Mouse (Mus musculus): Measurements from ENCODE around the gene Scin.
"Not testable (repeated sequence)": the region's sequence is repeated elsewhere in the genome, so short reads cannot be mapped to it uniquely, and the experiment has no call there.

Scin gene

GRCm38 (mm10) chr12:40133573-40134271, at the start of gene Scin:
Gene Scin (minus strand): TSS chr12:40134228.
- DNase-seq (ENCODE audit: low spot score in 2 of 2), result no peak

GRCm38 (mm10) chr12:40177089-40177488, 43.1 kb upstream of the Scin start:
- DNase-seq (ENCODE audit: low spot score in 2 of 2), result peak in 1 of 2 experiments; percentile 18

GRCm38 (mm10) chr12:40176158-40176557, 42.1 kb upstream of the Scin start:
- DNase-seq (ENCODE audit: low spot score in 2 of 2), result no peak

DNA sequence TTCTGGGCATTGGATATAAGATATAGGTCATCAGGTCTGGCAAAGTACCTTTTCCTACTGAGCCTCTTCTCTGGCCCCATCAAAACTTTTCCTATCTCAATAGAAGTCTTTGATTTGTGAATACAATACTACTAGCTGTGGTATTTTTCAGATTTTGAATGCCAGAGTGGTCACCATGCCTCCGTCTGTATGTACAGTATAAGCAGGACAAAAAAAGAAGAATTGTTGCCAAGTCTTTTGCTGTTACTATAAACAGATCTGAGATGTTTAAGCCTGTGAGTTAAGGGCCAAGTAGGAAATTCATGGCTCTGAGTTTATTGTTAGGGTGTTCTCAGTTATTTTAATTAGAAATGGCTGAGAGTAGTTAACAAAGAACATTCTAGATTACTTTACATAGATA, 41.1 kb upstream of the Scin start:
- DNase-seq (ENCODE audit: low spot score in 2 of 2), result not testable (repeated sequence)

DNA sequence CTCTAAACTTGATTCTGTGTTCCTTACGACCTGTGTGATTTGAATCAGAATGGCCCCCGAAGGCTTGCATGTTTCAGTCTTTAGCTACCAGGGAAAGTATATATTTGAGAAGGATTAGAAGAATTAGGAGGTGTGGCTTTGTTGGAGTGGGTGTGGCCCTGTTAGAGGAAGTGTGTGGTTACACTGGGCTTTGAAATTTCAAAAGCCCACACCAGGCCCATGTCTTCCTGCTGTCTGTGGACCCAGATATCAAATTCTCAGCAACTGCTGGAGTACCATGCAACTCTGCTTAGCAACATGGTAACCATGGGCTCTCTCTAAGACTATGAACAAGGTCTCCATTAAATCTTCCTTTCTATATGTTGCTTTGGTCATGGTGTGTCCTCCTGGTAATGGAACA, 37.6 kb upstream of the Scin start:
- no peak for DNase-seq (ENCODE audit: low spot score in 2 of 2)

- no peak for DNase-seq (ENCODE audit: low spot score in 2 of 2)
Observed at GRCm38 (mm10) chr12:40169675-40170074, 35.6 kb upstream of the Scin start.

DNA sequence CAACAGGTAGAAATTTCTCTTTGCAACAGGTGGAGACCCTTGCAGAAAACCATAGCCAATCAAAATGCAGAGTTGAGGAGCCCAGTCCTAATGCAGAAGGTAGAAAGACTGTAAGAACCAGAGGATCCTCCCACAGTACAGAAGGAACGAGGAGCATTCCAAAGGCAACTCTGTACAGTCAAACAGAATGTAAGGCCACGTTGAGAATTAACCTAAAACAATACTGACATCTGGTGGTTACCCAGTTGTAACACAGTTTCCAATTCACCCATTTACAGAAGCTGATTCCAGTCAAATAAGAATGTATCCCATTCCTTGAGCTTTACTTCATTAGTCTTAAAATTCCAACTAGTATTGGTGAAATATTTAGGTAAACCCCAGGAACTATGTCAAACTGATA, 30.6 kb upstream of the Scin start:
- peak in 1 of 2 experiments; percentile 5 for DNase-seq (ENCODE audit: low spot score in 2 of 2)

DNA sequence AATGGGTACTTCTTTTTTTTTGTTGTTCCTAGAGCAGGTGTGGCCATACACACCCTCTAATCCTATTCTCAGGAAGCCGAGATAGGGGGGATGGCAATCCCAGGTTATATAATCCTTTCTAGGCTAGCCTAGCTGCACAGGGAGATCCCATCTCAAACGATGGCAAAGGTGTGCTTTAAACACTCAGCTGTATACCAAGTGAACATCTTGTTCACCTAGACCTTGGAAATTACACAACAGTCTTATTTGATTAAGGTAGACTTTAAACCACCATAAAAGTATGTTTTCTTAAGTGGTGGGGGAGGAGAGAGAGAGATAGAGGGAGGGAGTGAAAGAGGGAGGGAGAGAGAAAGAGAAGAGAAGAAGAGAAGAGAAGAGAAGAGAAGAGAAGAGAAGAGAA, 26.7 kb upstream of the Scin start:
- DNase-seq (ENCODE audit: low spot score in 2 of 2), result no peak

GRCm38 (mm10) chr12:40154188-40154587, 20.2 kb upstream of the Scin start:
- no peak for DNase-seq (ENCODE audit: low spot score in 2 of 2)

DNA sequence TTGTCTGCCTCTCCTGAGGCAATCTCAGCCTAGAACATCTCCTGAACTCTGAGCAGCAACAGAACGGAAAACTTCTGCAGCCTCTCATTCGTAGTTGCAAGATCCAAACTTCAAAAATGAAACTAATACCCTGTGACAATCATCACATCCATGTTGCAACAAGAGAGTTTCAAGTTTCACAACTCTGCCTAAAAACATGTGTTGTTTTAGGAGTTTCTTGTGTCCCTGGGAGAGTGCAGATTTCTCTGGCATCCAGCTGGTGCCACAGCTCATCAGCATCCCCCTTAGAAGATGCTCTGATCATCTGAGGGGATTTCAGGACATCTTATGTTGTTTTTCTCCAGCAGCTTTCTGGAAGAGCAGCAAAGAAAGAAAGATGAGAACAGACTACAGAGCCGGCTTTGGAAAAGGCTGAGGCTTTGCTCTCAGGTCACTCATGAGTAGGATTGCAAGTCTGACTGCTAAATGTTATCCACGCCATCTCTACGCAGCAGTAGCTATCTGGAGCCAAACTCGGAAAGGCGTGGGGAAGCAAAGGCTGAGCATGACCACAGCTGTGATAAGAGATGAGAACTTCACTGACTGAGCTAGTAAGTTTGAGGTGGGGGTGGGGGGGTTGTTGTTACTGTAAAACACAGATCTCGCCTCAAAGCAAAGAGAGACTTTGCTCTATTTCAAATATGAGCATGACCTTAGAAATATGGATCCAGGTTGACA, 18.5 kb upstream of the Scin start:
- DNase-seq (ENCODE audit: low spot score in 2 of 2), result no peak

GRCm38 (mm10) chr12:40147319-40147718, 13.3 kb upstream of the Scin start:
- DNase-seq (ENCODE audit: low spot score in 2 of 2), result no peak

DNA sequence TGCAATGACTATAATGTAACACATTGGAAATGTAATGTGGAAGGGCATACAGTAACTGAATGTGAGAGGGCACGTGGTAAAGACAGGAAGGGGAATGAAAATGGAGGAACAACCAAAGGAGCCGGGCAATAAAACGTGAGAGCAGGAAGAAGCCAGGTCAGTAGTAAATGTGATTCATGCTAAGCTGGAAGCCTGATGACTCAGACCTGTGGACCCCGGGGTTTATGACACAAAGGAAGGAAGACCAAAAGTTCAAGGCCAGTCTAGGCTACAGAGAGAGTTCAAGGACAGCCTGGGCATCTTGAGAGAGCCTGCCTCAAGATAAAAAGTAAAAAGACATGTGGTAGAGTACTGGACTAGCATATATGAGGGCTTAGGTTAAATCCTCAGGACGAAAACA, 12.5 kb upstream of the Scin start:
- no peak for DNase-seq (ENCODE audit: low spot score in 2 of 2)

DNA sequence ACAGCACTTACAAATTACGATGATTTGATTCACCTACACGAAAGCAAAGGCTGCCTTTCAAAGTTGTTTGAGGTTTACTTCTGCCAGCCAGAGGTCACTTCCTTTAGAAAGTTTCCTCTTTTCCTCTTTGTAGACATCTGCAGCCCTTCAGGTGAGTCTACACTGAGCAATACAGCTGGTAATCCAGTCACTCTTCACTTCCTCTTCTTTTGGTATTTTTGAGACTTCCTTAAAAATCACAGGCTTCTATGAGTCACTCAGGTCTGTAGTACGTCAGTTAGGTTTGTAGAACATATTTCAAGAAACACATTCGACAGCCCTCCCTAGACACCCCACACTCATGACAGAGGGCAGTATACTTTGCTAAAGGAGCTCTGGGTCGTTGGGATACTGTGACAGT, 6.7 kb upstream of the Scin start:
- DNase-seq (ENCODE audit: low spot score in 2 of 2), result no peak

DNA sequence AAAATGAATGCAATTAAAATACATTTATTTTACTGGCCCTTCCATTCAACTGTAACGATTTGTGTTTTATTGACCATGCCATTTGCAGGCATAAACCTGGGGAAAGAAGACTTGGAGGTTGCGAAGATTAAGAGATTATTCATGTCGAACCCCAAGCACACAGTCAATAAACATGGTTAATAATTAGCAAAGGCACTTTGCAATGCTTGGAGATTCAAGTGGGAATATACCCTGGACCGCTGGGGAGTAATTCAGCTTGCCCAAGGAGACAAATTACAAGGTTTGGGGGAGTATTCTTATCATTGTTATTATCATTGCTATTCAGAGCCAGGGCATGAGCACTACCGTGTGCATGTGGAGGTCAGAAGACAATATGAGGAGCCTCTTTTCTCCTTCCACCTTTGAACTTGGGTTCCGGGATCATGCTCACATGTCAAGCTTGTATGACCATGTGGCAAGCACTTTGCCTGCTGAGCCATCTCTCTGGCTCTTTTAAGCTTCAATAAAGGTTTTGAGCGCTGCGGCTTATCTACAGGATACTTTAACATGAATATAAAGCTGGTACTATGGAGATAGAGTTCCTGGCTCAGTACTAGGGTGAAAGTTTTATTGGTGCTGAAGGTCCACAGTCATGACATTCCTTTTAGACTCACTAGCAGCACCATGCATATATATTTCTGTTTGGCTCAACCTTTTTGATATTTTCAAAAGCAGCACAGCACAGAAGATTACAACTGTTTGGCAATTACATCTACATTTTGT, 5.6 kb upstream of the Scin start:
- DNase-seq (ENCODE audit: low spot score in 2 of 2), result no peak

GRCm38 (mm10) chr12:40134529-40134928, 501 bp upstream of the Scin start:
- no peak for DNase-seq (ENCODE audit: low spot score in 2 of 2)

GRCm38 (mm10) chr12:40133194-40133572, 845 bp downstream of the Scin start:
- DNase-seq (ENCODE audit: low spot score in 2 of 2), result peak in 1 of 2 experiments; percentile 12

DNA sequence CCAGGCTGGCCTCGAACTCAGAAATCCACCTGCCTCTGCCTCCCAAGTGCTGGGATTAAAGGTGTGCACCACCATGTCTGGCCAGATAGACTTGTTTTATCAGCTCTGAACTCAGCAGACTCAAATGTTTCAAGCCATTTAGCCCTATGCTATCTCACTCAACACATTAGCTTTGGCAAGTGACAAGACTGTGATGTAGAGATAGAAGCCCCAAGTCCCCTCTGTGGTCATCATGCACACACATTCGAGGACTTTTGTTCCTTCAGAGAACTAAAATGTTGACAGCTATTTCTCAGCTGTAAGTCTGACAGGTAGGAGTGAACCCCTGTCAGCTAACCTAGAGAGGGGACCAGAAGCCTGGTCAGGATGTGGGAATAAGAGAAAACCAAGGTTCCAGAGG, 15.2 kb downstream of the Scin start:
- no peak for DNase-seq (ENCODE audit: low spot score in 2 of 2)

DNA sequence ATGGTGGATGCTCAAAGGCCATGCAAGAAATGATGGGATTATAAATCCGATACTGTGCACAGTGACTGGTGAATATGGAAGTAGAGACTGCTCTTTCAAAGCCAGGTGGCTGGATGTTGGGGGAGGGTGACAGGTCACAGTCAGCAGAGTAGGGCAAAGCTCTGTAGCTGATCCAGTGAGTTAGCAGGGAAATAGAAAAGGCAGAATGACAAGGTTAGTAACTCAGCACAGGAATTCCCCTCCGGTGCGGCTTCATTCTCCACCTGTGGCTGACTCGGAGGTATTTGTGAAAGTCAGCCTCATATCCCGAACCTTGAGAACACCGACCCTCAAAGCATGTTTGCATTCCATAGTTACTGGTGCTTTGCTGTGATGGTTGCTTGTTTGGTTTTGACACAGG, 17.0 kb downstream of the Scin start:
- no peak for DNase-seq (ENCODE audit: low spot score in 2 of 2)

DNA sequence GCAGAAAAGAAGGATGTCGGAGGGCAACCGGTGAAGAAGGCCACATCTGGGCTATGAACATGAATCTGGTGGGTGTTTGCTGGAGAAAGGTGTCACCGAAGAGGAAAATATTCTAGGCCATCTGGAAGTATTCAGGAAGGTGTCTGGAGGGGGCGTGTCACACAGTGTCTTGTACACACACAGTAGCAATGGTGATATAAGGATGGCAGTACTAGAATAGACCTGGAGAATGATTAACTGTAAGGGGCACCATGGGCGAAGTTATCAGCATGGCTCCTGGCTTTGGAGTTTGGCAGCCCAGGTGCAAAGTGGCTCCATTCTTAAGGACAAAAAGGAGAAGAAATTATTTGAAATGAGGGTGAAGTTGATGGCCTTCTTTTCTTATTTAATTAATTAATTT, 17.8 kb downstream of the Scin start:
- no peak for DNase-seq (ENCODE audit: low spot score in 2 of 2)

DNA sequence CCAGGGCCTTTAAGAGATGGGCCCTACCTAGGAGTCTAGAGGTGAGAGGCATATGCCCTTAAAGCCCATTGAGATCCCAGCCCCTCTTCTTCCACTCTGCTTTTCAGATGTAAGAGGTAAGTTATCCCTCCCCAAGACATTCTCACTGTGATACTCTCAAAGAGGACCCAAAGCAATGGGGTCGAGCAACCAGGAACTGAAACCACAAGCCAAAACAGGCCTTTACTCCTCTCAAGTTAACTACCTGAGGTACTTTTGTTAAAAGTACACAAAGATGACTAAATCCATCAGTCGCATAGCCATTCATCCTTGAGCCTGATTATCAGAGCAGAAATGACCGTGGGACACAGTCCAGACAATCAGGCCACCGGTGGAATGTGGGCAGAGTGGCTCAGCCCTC, 19.1 kb downstream of the Scin start:
- DNase-seq (ENCODE audit: low spot score in 2 of 2), result no peak

GRCm38 (mm10) chr12:40114020-40114419, 20.0 kb downstream of the Scin start:
- no peak for DNase-seq (ENCODE audit: low spot score in 2 of 2)

DNA sequence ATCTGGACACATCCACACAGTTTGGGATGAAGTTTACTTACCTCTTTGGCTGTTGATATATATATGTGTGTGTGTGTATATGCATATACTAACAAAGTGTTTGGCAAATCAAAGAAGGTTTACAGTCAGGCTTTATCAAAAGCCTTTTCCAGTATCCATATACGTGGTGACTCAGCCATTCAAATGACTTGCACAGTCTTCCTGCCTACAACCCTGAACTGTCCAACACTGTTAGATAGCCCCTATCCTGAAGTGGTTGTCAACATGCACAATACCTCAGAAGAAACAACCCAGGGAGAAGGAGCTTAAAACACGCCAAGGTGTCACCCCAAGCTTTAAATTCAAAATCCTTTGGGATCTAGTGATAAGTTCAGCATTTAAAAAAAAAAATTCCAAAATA, 20.4 kb downstream of the Scin start:
- no peak for DNase-seq (ENCODE audit: low spot score in 2 of 2)

DNA sequence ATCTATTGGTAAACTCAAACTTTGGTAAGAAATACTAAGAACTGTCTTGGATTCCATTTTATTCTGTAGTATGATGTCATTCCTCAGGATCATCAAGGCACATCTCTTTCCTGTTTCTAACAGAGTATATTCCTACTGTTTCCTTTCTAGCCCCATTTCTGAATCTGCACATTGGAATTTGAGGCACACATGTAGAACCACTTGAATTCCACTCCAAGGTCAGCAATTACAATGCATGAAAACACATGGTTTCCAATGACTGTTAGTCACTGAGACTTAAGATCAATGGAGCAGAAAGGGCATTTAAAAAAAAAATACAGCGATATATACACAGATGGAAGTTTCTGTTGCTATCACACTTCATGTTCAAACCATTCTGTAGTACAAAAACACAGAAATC, 24.8 kb downstream of the Scin start:
- DNase-seq (ENCODE audit: low spot score in 2 of 2), result no peak
